Mouse (Mus musculus) hindbrain, embryonic 11.5 days (tissue): ENCODE data around the gene C2cd2. TPM values are rescaled to one million over a fixed set of nuclear protein-coding genes. Genes with fewer than 3 reads are reported as not detected.

Experiments used
- ATAC-seq: fragments of 200-750 bp; cut with Nextera tagmentation; 2 replicates; pipeline ENCODE4 v1.8.0; 2017; ENCODE audit warnings: mild to moderate bottlenecking, moderate TSS enrichment, moderate library complexity; ENCODE audit not compliant: low FRiP score
- DNase-seq: peaks from one replicate; pipeline ENCODE4 v3.0.0-alpha.2; 2015; ENCODE audit warnings: low spot score
- H3K27ac ChIP-seq: fragments of 300-500 bp; sonication (generic); 2 replicates; pipeline ENCODE4 v1.5.1; 2014; ENCODE audit warnings: mild to moderate bottlenecking, low read depth, low read length
- H3K27me3 ChIP-seq: fragments of 300-500 bp; sonication (generic); 2 replicates; pipeline ENCODE4 v1.6.1; 2014; ENCODE audit warnings: mild to moderate bottlenecking, low read length, moderate library complexity, mixed read lengths; ENCODE audit not compliant: control insufficient read depth, insufficient read depth
- H3K36me3 ChIP-seq: fragments of 300-500 bp; sonication (generic); 2 replicates; pipeline ENCODE4 v1.6.1; 2014; ENCODE audit warnings: mild to moderate bottlenecking, low read length, moderate library complexity, mixed read lengths; ENCODE audit not compliant: control insufficient read depth, insufficient read depth
- H3K4me1 ChIP-seq: fragments of 300-500 bp; sonication (generic); replicated peaks from 2 replicates; pipeline ENCODE4 v1.6.1; 2014; ENCODE audit warnings: low read length, mixed read lengths; ENCODE audit not compliant: control insufficient read depth, insufficient read depth
- H3K4me2 ChIP-seq: fragments of 300-500 bp; sonication (generic); replicated peaks from 2 replicates; pipeline ENCODE4 v1.6.1; 2014; ENCODE audit warnings: mild to moderate bottlenecking, low read depth, low read length
- H3K4me3 ChIP-seq: fragments of 300-500 bp; sonication (generic); 2 replicates; pipeline ENCODE4 v1.5.1; 2014; ENCODE audit warnings: low read depth, low read length
- H3K9ac ChIP-seq: fragments of 300-500 bp; sonication (generic); 2 replicates; pipeline ENCODE4 v1.6.1; 2014; ENCODE audit warnings: low read depth, low read length
- H3K9me3 ChIP-seq: fragments of 300-500 bp; sonication (generic); 2 replicates; pipeline ENCODE4 v1.6.1; 2016; ENCODE audit warnings: low read length; ENCODE audit not compliant: control insufficient read depth
- WGBS: fragments of 180-500 bp; shearing (Covaris S2); extraction: QIAGEN DNeasy Blood & Tissue Kit; methylation state at CpG from one replicate; pipeline ENCODE4 v1.1.7; 2014; 5-methylcytosine and 5-hydroxymethylcytosine counted together
- polyA plus RNA-seq: library from polyadenylated mRNA; unstranded; fragments of >200 nt; fragmentation: Nextera tagmentation; extraction: Ambion mirVana; gene quantifications from 2 replicates; pipeline ENCODE4 v1.2.1, GENCODE M21; 2014

C2cd2 gene
- polyA plus RNA-seq, 1 experiment from 2014 or later: 14.3 TPM

DNA sequence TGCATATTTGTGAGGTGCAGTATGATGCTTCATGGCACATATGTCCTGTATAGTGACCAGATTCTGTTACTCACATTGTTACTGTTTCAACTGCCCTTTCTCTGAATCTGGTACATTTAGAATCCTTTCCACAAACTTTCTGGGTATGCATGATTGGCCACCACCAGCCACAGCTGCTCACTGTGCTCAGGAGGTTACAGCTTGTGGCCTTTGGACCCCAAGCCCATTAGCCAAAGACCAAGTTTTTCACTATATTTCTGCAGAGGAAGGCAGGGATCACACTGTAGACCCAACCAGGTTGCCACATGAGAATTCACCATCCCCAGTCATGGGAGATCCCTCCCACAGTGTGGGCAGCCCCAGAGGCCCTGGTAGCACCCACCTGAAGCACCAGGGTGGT is 79.5 kb downstream of the C2cd2 start:
- Histone ChIP-seq H3K9me3 (no peaks in the 10 kb centered on the region), H3K36me3 (no peaks in the 10 kb centered on the region), H3K4me2 (no peak overlapping the region), H3K27me3 (no peaks in the 10 kb centered on the region), H3K9ac (no peak overlapping the region), H3K27ac (no peak overlapping the region), H3K4me3 (no peak overlapping the region), H3K4me1 (no peaks in the 10 kb centered on the region)
- DNase-seq (no peak), ATAC-seq (no peak)

DNA sequence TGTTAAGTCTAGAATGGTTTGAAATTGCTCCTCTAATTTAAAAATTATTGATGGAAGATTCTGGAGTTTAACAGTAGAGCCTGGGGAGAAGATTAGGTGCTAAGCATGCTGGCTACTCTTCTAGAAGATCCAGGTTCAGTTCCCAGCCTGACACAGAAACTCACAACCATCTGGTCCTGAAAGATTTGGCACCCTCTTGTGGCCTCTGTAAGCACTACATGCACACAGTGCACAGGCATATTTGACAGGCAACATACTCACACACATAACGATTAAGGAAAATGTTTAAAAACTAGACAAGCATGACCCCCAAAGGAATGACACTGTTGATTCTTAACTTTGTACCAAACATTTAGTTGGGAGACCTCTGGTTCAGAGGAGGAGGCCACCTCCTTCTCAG is 83.3 kb downstream of the C2cd2 start:
- WGBS: 84% methylated on average over 1 of the region's 1 CpGs
- Histone ChIP-seq H3K4me2 (no peak overlapping the region), H3K27me3 (no peaks in the 10 kb centered on the region), H3K36me3 (no peaks in the 10 kb centered on the region), H3K4me3 (no peak overlapping the region), H3K27ac (no peak overlapping the region), H3K9me3 (no peaks in the 10 kb centered on the region), H3K9ac (no peak overlapping the region), H3K4me1 (no peaks in the 10 kb centered on the region)
- ATAC-seq (no peak), DNase-seq (peak; percentile 58)

DNA sequence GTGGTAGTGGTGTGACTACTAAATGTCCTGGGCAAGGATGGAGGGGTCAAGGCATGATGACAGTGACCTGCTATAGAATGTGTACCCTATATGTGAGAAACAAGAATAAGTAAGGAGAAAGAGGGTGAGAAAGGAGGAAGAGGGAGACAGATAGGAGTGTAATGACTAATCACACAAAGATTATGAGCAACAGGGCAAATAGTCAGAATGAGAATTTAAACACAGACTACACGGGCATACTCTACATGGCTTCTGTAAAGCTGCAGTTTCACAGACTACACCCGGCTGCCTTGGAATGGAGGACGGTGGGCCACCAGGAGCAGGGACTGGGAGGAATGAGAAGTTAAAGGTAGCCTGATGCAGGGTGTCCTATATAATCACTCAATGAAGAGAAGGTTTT is 84.9 kb downstream of the C2cd2 start:
- Histone ChIP-seq H3K9ac (no peak overlapping the region), H3K4me3 (no peak overlapping the region), H3K27ac (no peak overlapping the region), H3K27me3 (no peaks in the 10 kb centered on the region), H3K4me2 (no peak overlapping the region), H3K9me3 (no peaks in the 10 kb centered on the region), H3K4me1 (no peaks in the 10 kb centered on the region), H3K36me3 (no peaks in the 10 kb centered on the region)
- DNase-seq (no peak), ATAC-seq (no peak)
- 91% methylated on average over 3 of the region's 3 CpGs for WGBS

DNA sequence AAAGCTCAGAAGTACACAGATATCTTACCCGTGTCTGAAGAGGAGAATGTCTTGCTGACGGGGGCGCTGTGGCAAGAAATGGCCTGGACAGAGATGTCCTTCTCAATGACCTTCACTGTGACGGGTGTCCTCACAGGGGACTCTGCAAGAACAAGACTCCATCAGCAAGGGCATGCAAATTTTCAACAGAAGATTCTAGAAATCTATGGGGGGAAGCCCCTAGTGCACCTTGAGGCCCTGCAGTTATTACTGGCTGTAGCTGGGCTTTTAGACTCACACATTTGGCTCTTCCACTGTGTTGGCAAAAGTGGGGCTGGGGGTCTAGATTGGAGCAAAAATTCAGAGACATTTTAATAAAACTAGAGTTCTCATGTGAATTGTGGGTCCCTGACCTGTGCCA is 87.3 kb downstream of the C2cd2 start:
- Histone ChIP-seq H3K9ac (no peak overlapping the region), H3K27ac (no peak overlapping the region), H3K4me2 (no peak overlapping the region), H3K27me3 (no peaks in the 10 kb centered on the region), H3K36me3 (no peaks in the 10 kb centered on the region), H3K4me3 (no peak overlapping the region), H3K4me1 (no peaks in the 10 kb centered on the region), H3K9me3 (no peaks in the 10 kb centered on the region)
- no peak for DNase-seq
- no peak for ATAC-seq
- 93% methylated on average over 4 of the region's 4 CpGs for WGBS

DNA sequence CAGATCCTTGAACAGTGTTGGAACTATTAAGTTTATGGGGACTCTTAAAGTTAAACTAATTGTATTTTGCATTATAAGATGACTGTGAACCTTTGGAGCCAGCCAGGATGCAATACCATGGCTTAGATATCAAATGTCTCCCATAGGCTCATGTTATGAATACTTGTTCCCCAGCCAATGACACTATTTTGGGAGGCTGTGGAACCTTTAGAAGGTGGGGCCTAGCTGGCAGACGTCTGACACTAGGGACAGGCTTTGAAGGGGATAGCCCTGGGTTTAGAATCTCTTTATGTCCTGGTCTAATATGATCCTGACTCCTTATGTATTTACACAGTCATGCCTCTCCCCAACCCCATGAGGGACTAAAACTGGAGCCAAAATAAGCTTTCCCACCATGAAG is 88.0 kb downstream of the C2cd2 start:
- Histone ChIP-seq H3K9me3 (no peaks in the 10 kb centered on the region), H3K27ac (no peak overlapping the region), H3K9ac (no peak overlapping the region), H3K4me1 (no peaks in the 10 kb centered on the region), H3K27me3 (no peaks in the 10 kb centered on the region), H3K4me2 (no peak overlapping the region), H3K36me3 (no peaks in the 10 kb centered on the region), H3K4me3 (no peak overlapping the region)
- DNase-seq (no peak), ATAC-seq (no peak)
- 73% methylated on average over 1 of the region's 1 CpGs for WGBS

DNA sequence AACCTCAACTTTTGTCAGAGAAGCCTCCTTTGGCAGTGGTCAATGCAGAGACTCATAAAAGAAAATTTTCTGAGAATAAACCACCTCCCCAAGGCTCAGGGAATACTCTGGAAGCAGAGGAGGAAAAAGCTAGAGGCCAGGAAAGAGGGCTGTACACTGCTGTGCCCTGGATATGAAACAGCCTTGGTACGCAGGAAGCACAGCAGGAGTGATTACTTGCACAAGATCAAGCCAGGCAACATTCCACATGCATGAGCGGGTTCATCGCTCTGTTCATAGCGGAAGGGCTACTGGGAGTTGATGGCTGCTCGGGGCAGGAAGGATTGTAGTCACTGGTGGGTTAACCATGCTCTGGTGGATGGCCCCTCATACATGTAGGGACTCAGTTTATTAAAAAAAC is 89.7 kb downstream of the C2cd2 start:
- H3K27me3 ChIP-seq: no peaks in the 10 kb centered on the region
- no peaks in the 10 kb centered on the region for H3K36me3 ChIP-seq
- H3K4me3 ChIP-seq: no peak overlapping the region
- H3K27ac ChIP-seq: no peak overlapping the region
- ATAC-seq (no peak), DNase-seq (no peak)
- H3K9ac ChIP-seq: no peak overlapping the region
- H3K4me1 ChIP-seq: no peaks in the 10 kb centered on the region
- H3K4me2 ChIP-seq: no peak overlapping the region
- no peaks in the 10 kb centered on the region for H3K9me3 ChIP-seq
- WGBS: 75% methylated on average over 5 of the region's 5 CpGs

DNA sequence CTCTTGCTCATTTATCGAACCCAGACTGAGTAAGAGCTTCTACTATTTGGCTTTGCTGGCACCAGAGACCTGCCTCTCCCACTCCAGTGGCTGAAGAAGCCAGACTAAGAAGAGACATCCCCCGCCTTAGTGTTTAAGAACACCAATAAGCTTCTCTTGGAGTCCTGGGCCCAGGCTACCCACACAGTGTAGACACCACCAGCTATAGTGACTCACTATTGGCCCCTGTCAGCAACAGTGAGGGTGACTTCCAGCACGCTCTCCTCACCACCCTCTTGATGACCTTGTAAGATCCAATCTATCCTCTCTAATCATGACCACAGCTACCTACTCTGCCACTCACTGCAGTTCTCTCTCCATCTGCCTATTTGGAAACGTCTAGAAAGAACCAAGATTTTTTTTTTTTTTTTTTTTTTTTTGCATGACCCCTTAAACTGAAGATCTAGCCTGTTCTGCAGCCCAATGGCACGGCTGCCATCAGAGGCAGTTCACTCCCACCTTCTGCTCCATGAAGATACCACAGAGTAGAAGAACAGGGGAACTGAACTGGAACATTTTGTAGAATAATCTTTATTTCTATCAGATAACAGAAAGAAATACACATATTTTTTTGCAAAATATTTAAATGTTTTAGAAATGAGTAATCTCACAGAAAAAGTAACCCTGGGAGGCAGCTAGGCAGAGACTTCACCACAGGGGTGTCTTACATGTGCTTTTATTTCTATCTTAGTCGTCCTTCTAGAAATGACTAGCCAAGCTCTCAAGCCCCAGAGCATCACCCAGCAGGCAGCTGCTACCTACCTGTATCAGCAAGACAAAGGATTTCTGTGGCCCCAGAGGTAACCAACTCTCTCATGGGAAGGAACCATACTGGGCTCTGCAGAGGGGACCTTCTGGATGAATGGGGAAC is 93.0 kb downstream of the C2cd2 start:
- Histone ChIP-seq H3K27ac (no peak overlapping the region), H3K36me3 (no peaks in the 10 kb centered on the region)
- WGBS: 68% methylated on average over 6 of the region's 6 CpGs

DNA sequence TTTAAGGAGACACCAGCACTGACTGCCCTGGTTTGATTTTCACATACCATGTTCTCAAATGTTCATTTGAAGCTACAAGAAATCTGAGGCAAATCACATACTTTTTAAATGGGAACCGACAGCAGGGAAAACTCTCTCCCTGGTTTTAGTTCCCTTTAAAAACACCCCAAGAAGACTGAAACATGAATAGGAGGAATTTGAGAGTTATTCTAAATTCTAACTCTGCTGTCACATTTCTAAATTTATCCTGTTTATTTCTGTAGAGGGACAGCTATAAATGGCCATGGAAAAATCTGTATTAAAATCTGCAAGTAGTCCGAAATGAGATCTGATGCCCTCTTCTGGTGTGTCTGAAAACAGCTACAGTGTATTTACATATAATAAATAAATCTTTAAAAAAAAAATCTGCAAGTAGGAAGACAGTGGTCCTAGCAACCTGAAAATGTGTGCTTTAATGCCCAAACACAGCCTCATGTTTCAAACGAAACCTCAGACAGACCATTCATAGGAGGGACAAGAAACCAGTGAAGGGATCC is 98.4 kb downstream of the C2cd2 start:
- 78% methylated on average over 3 of the region's 3 CpGs for WGBS
- no peak overlapping the region for H3K4me2 ChIP-seq
- H3K27ac ChIP-seq: no peak overlapping the region
- H3K9me3 ChIP-seq: no peaks in the 10 kb centered on the region
- no peaks in the 10 kb centered on the region for H3K27me3 ChIP-seq
- no peaks in the 10 kb centered on the region for H3K36me3 ChIP-seq
- H3K9ac ChIP-seq: no peak overlapping the region
- ATAC-seq (no peak), DNase-seq (no peak)
- H3K4me1 ChIP-seq: no peaks in the 10 kb centered on the region
- no peak overlapping the region for H3K4me3 ChIP-seq

More for the DNA sequence above, 93.0 kb downstream of the C2cd2 start:
- no peak overlapping the region for H3K4me2 ChIP-seq
- H3K27me3 ChIP-seq: no peaks in the 10 kb centered on the region
- H3K9me3 ChIP-seq: no peaks in the 10 kb centered on the region
- H3K4me1 ChIP-seq: no peaks in the 10 kb centered on the region
- no peak overlapping the region for H3K4me3 ChIP-seq
- no peak overlapping the region for H3K9ac ChIP-seq
- ATAC-seq: no peak
- DNase-seq: no peak

DNA sequence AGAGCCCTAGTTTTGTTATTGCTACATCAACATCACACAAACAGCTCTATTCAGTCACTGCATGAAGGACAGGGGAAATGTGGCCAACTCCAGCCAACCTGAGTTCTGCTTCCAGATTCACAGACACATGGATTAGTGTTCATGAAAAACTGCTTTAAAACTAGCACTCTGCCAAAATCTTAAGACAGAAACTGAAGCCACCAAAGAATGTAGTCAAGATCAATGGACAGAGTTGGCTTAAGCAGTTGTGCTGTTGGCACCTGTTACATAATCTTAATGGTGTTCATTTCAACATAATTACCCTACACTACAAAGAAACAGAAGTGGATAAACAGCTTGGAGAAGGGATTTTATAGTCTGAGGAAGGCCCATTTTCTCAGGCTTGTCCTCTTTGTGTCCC is 106.3 kb downstream of the C2cd2 start:
- H3K4me2 ChIP-seq: no peak overlapping the region
- no peaks in the 10 kb centered on the region for H3K27me3 ChIP-seq
- no peak overlapping the region for H3K9ac ChIP-seq
- ATAC-seq (no peak), DNase-seq (no peak)
- H3K4me1 ChIP-seq: no peaks in the 10 kb centered on the region
- H3K36me3 ChIP-seq: no peaks in the 10 kb centered on the region
- H3K4me3 ChIP-seq: no peak overlapping the region
- no peak overlapping the region for H3K27ac ChIP-seq
- H3K9me3 ChIP-seq: no peaks in the 10 kb centered on the region
